Mouse (Mus musculus) E14TG2a.4 (cell line): ENCODE results near the gene Sh3d19.

ENCODE experiments used
- CTCF ChIP-seq: conservative IDR thresholded peaks from 2 replicates; pipeline ENCODE4 v1.5.1; 2014; ENCODE audit warnings: low read length
- NANOG ChIP-seq: IDR thresholded peaks from 2 replicates; pipeline ENCODE4 v1.6.1; 2014; ENCODE audit warnings: borderline replicate concordance, low read length, mixed read lengths

- TF ChIP-seq CTCF = no peak
- TF ChIP-seq NANOG = no peak
Measured at GRCm38 (mm10) chr3:86021651-86022050, 50.7 kb downstream of the Sh3d19 start.
